Mouse (Mus musculus): ENCODE measurements around the gene Atrnl1.

Atrnl1 gene

DNA sequence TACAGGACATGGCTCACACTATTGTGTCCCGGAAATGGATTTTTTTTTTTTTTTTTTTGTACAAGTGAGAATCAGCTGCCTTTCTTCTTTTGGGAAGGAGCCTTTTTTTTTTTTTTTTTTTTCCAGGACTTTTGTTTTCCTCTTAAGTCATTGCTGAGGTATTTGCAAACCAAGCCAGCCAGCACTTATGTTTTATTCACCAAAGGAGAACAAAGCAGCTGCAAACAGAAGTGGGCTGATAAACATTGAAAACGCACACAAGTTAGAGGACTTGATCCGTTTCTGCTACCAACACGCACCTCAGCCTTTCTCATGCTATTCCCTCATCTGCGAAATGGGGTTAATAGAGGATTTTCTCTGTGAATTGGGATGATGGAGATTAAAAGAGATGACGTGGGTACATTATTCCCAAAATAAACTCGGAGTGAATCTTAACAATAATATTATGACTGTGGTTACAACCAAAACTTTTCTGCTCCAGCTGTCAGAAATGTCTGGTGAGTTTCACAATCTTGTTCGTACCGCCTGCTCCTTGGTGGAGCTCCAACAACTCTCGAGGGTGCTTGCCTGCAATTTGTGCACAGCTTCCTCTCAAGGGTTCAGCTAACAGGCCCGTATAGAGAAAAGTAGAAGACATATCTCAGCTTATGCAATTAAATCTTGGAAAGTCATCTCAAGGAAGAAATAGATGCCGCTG is 1.3 kb upstream of the Atrnl1 start:
- no peak for DNase-seq (ENCODE audit: low spot score in 2 of 2)

DNA sequence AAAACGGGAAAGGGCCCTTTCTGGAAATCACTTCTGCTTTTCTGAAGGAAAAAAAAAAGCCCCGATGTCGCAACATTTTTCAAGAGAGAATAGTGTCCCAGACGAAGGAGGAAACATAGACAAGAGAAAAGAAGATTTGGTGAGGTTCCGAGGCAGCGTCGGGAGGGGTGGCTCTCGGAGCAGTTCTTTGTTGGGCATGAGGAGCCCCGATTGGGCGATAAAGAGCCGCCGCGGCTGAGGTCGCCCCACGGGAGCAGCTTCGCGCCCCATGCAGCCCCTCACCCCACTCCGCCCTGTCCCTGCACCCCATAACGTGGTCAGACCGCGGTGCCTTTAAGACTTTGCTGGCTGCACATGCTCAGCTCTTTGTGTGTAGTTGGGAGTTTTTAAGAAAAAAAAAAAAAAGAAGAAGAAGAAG is 767 bp upstream of the Atrnl1 start:
- peak in 1 of 2 experiments; percentile 21 for DNase-seq (ENCODE audit: low spot score in 2 of 2)

DNA sequence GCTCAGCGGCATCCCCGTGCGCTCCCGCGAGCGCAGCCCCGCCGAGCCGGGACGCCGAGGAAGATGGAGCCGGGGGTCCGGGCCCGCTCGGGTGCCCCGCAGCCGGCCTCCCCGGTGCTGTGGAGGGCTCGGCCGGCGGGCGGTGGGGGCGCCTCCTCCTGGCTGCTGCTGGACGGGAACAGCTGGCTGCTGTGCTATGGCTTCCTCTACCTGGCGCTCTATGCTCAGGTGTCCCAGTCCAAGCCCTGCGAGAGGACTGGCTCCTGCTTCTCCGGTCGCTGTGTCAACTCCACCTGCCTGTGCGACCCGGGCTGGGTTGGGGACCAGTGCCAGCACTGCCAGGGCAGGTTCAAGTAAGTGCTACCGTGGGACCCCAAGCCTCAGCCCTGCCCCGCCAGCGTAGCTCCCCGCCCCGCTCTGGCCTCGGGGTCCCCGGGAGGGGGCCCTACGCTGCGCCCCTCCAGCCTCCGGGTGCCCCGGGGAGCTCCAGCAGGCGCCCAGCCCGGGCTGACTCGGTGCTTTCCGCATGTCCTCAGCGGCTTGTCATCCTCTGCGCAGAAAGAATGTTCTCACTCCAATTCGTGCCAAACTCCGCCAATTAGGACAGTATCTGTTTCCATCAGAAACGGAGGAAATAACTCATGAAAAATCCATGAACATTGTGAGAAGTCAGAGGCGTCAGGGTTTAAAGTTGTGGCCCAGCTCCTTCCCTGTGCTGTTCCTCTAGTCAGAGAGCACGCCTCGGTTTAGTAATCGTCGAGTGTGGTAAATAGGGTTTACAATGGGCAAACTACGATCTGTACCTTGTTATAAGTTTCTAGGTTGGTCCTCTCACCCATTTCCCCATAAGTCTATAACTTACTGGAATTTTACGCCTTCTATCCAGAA is 701 bp downstream of the Atrnl1 start:
- peak in 1 of 2 experiments; percentile 15 for DNase-seq (ENCODE audit: low spot score in 2 of 2)

DNA sequence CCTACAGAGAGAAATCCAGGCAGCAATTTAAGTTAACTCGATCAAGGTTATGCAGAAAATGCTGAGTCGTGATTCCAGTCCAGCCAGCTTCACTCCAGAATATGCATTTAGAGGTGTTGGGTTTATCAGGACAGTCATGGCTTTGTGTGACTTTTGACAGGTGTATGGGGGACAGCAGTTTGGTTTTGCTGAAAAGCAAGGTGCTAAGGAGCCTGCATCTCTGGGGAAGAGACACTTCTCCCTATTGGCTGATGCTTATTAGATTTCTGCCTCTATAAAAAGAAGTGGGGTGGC is 1.3 kb downstream of the Atrnl1 start:
- DNase-seq (ENCODE audit: low spot score in 2 of 2), result no peak

DNA sequence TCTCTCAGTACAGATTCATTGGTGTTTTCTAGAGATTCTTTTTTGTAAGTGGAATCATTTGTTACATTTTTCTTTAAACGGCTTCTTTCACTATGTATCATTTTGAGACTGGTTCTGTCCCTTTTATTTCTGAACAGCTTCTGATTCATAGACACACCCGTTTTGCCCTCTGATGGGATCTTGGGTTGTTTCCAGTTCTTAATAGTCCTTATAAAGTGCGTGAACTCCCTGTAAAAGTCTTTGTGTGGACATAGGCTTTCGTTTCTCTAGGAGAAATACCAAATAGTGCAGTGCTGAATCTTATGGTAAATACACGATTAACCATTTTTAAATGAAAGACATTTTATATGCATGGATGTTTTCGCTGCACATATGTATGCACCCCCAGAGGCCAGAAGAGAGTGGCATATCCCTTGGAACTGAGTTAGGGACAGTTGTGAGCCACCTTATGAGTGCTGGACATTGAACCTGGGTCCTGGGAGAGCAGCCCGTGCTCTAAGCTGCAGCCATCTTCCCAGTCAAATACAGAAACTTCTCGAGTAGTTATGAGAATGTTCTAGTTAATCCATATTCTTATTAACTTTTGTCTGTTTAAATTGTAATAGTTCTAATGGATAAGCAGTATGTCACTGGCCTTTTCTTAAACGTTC is 5.3 kb downstream of the Atrnl1 start:
- no peak for DNase-seq (ENCODE audit: low spot score in 2 of 2)

DNA sequence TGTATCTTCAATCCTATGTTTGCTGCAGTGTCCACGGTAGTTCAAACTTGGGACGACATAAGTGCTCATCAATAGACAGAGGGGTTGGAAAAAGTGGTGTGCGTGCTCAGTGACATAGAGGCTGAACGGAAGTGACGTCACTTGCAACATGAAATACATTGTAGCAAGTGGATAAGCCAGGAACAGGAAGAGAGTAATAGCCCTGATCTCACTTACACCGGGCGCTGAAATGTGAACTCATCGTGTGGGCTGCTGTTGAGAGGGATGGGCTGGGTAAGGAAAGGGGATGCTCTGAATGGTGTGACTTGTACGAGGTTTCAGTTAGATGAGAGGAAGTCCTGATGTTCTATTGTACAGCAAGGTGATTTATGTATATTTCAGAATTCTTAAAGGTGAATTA is 8.3 kb downstream of the Atrnl1 start:
- no peak for DNase-seq (ENCODE audit: low spot score in 2 of 2)

DNA sequence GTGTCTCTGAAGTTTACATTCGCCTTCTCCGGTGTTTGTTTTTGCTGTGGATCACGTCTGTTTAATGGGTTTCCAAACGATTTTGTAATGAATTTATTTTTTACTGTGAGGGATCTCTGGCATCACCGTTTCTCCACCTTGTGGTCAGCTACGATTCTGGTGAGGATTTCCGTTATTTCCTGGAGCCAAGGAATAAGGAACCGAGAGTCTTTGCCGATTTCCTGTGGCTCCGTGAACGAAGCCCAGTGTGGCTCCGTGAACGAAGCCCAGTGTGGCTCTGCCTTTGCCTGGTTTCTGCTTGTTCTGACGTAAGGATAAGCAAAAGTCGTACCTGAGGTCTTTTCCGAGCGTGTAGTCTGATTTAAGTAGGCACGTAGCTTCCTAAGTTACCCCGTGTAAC is 11.0 kb downstream of the Atrnl1 start:
- no peak for DNase-seq (ENCODE audit: low spot score in 2 of 2)

DNA sequence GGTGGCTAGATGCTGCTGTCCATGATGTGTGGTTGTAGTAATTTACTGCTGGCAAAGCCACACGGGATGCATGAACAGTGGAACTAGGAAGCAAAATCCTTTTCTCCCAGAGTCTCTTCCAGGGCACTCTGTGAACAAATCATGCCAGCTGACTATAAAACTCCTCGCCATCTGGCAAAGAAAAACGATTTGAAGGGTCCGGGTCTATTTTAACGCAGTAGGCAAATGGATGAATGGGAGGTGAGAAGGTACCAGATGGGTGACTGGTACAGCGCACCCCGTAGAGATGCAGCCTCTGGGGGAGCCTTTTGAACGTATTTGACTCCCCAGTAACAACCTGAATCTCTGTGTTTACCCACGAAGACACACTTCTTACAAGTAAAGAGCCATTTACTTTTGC is 14.9 kb downstream of the Atrnl1 start:
- DNase-seq (ENCODE audit: low spot score in 2 of 2), result peak in 1 of 2 experiments; percentile 48

DNA sequence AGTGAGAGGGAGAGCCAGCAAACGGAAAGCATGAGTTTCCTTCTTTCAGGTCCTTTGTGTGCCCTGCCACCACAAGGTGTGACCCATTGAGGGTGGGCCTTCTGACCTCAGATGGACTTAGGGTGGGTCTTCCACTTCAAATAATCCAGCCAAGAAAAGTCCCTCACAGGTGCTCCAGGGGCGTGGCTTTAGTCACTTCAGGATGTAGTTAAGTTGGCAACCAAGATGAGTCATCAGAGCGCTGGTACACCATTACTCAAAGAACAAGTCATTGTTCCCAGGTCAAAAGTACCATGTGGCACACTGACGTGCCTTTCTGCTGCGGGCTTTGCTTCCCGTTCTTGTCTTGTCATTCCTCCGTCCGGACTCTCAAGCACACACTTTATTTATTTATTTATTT is 16.4 kb downstream of the Atrnl1 start:
- no peak for DNase-seq (ENCODE audit: low spot score in 2 of 2)

DNA sequence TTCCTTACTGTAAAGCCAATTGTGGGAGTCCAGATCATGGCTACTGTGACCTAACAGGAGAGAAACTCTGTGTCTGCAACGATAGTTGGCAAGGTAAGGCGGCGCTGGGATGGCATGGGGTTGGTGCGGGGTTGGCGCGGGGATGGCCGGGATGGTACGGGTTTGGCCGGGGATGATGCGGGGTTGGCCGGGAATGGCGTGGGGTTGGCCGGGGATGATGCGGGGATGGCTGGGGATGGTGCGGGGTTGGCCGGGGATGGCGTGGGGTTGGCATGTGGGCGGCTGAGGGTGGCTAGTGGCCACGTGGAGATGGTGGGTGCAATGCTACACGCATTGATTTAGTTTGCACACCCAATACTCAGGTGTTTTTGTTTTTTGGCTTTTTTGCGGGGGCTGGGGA is 31.7 kb downstream of the Atrnl1 start:
- DNase-seq (ENCODE audit: low spot score in 2 of 2), result no peak

DNA sequence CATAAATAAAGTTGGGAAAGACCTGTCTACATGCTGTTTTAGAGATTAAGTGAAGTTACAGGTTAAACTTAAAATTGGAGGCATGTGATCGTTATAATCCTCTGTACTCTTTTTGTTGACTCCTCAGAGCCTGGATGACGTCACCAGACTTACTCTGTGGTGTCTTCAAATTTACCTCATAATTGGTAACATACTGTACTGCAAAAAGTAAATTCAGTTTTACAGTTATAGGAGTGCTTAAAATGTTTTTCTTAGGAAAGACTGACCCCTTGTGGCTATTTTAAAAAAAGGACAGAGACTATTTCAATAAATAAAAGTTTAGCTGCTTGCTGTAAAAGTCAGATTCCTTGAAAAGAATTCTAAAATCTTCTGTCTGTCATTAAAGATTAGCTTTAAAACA is 32.1 kb downstream of the Atrnl1 start:
- DNase-seq (ENCODE audit: low spot score in 2 of 2), result no peak

DNA sequence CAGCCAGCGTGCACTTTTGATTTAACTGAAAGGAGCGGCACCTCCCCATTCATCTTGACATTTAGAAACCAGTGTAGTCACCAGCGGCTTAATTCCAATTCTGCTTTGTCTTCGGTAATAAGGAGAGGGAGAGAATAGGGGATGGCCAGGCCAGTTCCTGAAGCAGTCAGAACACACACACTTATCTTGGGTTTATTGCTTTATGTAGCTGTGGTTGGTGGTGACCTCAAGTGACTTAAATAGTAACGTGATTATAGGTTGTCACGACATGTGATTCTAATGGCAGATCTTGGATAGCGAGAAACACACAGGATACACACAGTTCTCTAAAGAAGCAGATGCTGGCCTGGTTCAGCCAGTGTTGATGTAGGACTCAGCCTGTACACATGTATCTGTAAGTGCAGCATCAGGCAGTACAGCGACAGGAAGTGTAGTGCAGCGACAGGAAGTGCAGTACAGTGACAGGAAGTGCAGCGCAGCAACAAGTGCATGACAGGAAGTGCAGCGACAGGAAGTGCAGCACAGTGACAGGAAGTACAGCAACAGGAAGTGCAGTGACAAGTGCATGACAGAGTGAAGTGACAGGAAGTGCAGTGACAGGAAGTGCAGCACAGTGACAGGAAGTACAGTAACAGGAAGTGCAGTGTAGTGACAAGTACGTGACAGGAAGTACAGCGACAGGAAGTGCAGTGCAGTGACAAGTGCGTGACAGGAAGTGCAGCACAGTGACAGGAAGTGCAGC is 37.5 kb downstream of the Atrnl1 start:
- DNase-seq (ENCODE audit: low spot score in 2 of 2), result no peak

DNA sequence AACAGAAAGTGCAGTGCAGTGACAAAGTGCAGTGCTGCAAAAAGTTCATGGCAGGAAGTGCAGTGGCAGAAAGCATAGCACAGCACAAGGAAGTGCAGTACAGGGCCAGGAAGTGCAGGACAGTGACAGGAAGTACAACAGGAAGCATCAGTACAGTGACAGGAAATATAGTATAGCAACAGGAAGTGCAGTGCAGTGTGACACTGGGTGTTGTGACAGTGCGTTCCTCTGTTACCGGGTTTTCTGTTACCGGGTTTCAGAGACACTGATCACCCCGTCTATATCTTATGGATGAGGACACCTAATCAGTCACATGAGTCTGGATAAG is 38.1 kb downstream of the Atrnl1 start:
- no peak for DNase-seq (ENCODE audit: low spot score in 2 of 2)

DNA sequence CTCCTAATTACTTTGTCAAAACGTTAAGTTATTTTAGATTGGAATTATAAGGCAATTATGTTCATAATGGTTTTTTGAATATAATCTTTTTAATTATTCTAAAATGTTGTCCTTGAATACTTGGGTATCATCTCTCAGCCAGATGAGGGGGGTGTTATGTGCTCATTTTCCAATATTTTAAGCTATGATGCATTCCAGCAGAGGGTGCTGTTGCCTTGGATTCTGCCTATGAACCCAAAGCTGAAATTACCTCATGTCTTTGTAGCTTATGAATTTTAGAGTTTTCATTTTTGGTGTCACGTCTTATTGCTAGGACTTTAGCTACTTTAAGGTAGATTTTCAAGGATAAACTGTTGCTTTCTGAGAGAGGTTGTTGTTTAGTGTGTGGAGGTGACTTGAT is 44.2 kb downstream of the Atrnl1 start:
- DNase-seq (ENCODE audit: low spot score in 2 of 2), result peak in 1 of 2 experiments; percentile 71

DNA sequence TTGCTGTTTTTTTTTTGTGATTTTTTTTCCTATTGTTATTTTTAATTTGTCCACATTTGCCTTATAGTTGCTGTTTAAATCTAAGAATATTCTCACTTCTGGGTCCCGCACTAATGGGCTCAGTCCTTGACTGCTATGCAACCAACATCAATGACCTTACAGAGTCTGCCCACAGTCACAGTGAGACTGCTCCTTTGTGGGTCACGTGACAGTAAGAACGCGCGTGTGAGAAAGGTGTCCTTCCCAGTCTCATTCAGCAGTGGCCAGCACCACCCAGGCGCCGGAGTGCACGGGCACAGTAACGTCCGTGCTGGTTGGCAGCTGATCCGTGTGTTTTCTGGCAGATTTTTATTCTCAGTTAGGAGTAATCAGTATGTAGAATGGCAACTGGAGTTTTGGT is 44.7 kb downstream of the Atrnl1 start:
- no peak for DNase-seq (ENCODE audit: low spot score in 2 of 2)

DNA sequence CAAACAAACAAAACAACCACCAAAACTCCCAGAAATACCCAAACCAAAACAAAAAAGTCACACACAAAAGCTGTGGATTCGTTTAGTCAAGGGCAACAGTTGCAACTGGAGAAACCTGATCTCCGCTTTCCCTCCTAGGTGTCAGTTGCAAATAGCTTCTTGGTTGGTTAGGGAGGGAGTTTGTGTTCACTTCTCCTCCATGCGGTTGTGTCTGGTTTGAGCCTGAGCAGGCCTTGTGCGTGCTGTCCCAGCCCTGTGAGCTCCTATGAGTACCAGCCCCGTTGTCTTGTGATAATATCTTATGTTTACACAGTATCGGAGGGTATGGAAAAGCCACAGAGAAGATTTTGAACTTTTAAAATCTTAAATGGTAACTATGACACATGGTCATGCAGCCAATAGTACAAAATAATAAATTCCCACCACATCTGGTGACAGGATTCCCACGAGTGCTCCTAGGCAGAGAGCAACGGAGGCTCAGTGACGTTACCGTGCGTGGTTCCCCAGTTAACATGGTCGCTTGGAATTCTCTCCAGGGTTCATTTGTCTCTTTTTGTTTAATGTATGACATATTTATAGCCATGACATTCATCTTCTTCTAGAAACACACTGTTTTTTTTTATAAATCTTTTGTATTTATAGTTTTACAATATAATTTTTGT is 46.7 kb downstream of the Atrnl1 start:
- DNase-seq (ENCODE audit: low spot score in 2 of 2), result no peak

DNA sequence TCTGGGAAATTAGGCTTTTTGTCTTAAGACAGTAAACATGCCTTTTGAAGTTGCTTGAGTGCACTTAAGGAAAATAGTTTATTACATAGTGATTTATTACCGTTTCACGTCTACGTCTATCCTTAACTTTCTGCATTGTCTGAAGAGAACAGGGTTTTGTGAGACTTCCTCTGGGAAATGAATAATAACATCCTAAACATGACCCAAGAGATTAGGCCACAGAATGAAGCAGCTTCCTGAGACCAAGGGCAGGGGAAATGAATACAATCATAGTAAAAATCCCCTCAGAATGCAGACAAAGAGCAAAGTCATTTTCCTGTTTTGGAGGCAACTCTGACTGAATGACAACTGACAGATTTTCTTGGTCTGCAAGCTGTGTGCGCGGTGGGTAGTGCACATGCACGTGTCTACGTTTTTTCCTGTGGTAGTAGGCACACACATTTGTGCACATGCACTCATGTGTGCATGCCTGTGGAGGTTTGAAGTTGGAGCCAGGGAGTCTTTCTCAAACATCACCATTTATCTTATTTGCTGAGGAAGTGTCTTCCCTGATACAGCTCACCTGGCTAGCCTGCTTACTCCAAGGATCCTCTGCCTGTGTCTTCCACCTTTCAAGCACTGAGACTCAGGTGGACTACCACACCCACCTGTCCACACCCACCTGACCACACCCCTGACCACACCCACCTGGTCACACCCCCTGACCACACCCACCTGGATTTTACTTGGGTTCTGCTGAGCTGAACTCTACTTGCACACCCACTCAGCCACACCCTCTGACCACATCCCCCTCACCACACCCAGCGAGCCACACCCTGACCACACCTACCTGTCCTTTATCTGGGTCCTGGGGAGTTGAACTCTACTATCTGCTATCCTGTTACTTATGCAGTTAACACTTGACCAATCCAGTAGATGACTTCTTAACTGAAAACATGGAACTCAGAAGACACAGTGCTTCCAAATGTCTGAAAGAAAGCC is 47.6 kb downstream of the Atrnl1 start:
- DNase-seq (ENCODE audit: low spot score in 2 of 2), result no peak

DNA sequence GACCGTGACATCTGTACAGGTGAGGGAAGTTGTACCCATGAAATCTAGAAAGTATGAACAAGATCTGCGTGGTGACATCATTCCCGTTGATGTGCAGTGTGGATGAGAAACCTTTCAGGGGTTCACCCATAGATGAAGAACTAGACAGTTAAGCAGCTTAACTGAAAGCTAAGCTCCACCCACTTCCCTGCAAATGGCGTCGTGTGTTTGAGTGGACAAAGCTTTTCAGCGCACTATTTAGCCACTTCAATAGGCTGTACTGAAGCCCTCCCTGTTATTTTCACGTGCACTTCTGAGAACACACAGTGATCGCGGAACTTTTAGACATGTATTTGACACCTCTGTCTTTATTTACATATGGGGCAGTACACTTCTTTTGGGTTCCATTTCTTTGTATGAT is 56.2 kb downstream of the Atrnl1 start:
- no peak for DNase-seq (ENCODE audit: low spot score in 2 of 2)

DNA sequence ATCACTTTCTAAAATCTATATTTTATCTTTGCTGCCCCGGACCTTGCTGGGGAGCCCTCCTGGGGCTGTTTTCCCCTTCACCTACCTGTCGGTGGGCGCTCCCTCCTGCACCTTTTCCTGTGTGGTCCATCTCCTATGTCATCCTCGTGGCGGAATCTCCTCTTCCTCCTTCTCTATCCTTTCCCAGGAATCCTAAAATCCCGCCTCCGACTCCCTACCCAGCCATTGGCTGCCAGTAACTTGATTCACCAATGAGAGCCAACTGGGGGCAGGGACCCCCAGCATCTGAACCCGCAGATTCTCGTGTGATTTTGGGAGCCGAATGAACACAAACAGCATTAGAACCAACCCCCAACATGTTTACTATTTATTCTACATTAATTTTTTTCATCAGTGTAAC is 57.1 kb downstream of the Atrnl1 start:
- no peak for DNase-seq (ENCODE audit: low spot score in 2 of 2)

DNA sequence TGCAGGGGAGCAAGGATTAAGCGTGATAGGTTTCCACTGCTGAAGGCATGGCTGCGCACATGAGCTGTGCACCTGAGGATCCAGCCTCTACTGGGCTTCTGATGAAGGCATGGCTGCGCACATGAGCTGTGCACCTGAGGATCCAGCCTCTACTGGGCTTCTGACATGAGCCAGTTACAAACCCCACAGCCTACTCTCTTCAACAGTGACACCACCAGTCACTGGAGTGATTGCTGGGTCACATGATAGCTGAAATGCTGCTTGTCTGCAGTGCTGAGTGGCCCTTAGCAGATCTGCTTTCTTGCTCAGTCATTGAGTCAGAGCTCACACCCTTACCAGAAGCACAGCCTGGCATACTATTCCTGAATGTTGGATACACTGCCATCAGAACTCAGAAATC is 68.6 kb downstream of the Atrnl1 start:
- no peak for DNase-seq (ENCODE audit: low spot score in 2 of 2)

DNA sequence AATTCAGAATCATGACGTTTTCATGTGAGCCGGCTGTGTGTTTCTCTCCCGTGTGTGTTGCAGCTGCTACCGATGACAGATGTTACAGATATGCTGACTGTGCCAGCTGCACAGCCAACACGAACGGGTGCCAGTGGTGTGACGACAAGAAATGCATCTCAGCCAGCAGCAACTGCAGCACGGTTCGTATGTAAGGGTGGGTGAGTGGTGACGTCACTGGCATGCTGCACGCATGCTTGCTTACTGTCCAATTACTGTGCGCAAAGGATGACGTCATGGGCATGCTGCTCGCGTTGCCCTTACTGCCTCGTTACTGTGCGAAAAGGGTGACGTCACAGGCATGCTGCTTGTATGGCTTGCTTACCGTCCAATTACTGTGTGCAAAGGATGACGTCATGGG is 75.8 kb downstream of the Atrnl1 start:
- peak in 1 of 2 experiments; percentile 42 for DNase-seq (ENCODE audit: low spot score in 2 of 2)

All from left cerebral cortex, adult 9 months (tissue).